Mouse (Mus musculus): ENCODE results near the gene Sec61a1. TPM values are rescaled to one million over a fixed set of nuclear protein-coding genes. Genes with fewer than 3 reads are reported as not detected.

Sec61a1 gene
- total and polyA plus RNA-seq, 3 experiments: 111 to 277 (median 161) TPM

DNA sequence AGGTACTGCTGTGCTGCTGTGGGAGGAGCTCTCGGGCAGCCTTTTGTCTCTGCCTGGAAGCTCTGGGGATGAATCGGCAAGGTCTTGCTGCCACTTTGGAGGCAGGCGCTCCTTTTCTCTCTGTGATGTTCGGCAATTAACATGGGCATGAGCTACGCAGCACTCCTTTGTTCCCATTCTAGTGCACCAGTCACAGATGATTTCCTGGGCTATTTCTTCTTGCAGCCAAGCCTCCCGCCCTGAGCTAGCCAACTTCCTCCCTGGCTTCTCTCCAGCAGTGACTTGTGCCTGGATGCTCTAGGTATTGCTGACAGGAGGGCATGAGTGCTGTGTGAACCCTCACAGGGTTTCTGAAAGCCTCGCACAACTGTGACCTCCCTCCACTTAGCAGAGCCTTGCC is 35.6 kb downstream of the Sec61a1 start:
- Histone ChIP-seq H3K9me3 (replicated peaks; ENCODE audit: insufficient read depth, low read length) (no peaks in the 10 kb centered on the region), H3K4me1 (ENCODE audit: control insufficient read depth in 1 of 2, insufficient read depth in 2 of 2, low read length in 2 of 2) (peaks cover 0 to 2% of the 10 kb centered on the region in 2 experiments; a peak in 2 of 4 replicates), H3K36me3 (ENCODE audit: control insufficient read depth in 1 of 2, insufficient read depth in 2 of 2, low read length in 2 of 2) (peaks cover 3 to 19% of the 10 kb centered on the region in 2 experiments), H3K9ac (ENCODE audit: control insufficient read depth, low read depth, low read length, poor library complexity, severe bottlenecking) (no peak overlapping the region), H3K4me3 (ENCODE audit: control insufficient read depth in 1 of 2, insufficient read depth in 1 of 2, low read depth in 2 of 2, low read length in 2 of 2) (no peak overlapping the region), H3K79me2 (ENCODE audit: control insufficient read depth, insufficient read depth, low read length, poor library complexity) (no peaks in the 10 kb centered on the region; the same call in 1 of the 2 replicates), H3K27me3 (ENCODE audit: control insufficient read depth in 1 of 2, insufficient read depth in 2 of 2, low read length in 2 of 2) (no peaks in the 10 kb centered on the region), H3K27ac (ENCODE audit: control insufficient read depth, low read depth, low read length) (no peak overlapping the region)
- DNase-seq (ENCODE audit: low read depth, low spot score): peak; percentile 37
- TF ChIP-seq ZNF384 (IDR thresholded peaks at IDR 0.05; ENCODE audit: low read depth, low read length) (no peak), MAX (IDR thresholded peaks at IDR 0.05; ENCODE audit: low read length) (no peak), ZMIZ1 (IDR thresholded peaks at IDR 0.05; ENCODE audit: low read depth, low read length) (no peak), NRF1 (IDR thresholded peaks at IDR 0.05; ENCODE audit: insufficient read depth, low read depth, low read length, poor library complexity, severe bottlenecking) (no peak), MAFK (IDR thresholded peaks at IDR 0.05; ENCODE audit: borderline replicate concordance, low read depth, low read length) (no peak), CHD1 (IDR thresholded peaks at IDR 0.05; ENCODE audit: low read depth, low read length) (no peak), MXI1 (IDR thresholded peaks at IDR 0.05; ENCODE audit: low read depth, low read length) (no peak), NELFE (IDR thresholded peaks at IDR 0.05; ENCODE audit: low read depth, low read length) (no peak), MEF2A (IDR thresholded peaks at IDR 0.05; ENCODE audit: extremely low read depth, insufficient replicate concordance, low read depth, low read length, poor library complexity, severe bottlenecking) (no peak), TBP (IDR thresholded peaks at IDR 0.05; ENCODE audit: low read depth, low read length) (no peak), USF2 (IDR thresholded peaks at IDR 0.05; ENCODE audit: borderline replicate concordance in 1 of 2, insufficient read depth in 1 of 2, low read depth in 1 of 2, low read length in 2 of 2) (no peak), HCFC1 (IDR thresholded peaks at IDR 0.05; ENCODE audit: low read depth, low read length) (no peak), E2F4 (IDR thresholded peaks at IDR 0.05; ENCODE audit: borderline replicate concordance, low read depth, low read length) (no peak), SIN3A (IDR thresholded peaks at IDR 0.05; ENCODE audit: low read length) (no peak), EP300 (IDR thresholded peaks at IDR 0.05; ENCODE audit: low read depth in 1 of 2, low read length in 2 of 2) (no peak), RAD21 (IDR thresholded peaks at IDR 0.05; ENCODE audit: low read depth, low read length) (no peak), POLR2AphosphoS5 (IDR thresholded peaks at IDR 0.05; ENCODE audit: borderline replicate concordance, low read depth, low read length) (no peak), POLR2AphosphoS2 (IDR thresholded peaks at IDR 0.05; ENCODE audit: low read length) (no peak), ZKSCAN1 (IDR thresholded peaks at IDR 0.05; ENCODE audit: low read depth, low read length) (no peak), JUND (IDR thresholded peaks at IDR 0.05; ENCODE audit: low read depth, low read length) (no peak)

DNA sequence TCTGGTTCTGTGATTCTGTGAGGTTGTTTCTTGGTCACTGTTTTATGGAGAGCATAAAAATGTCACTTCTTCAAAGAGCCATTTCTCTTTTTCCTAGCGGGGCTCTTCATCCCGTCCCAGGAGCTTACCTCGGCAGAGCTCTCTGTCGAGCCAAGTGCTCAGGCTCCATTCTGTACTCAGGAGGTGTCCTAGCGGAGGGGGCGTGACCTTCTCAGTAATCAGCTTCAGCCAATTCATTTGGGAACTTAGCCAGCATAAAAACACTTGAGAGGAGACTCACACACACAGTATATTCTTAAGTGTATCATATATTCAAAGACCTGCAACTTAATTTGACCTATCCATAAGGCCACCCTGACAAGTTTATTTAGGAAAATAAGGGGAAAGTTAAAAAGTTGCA is 38.3 kb downstream of the Sec61a1 start:
- TF ChIP-seq RCOR1 (IDR thresholded peaks at IDR 0.05; ENCODE audit: low read depth, low read length): no peak
- no peak for TF ChIP-seq MEF2A (IDR thresholded peaks at IDR 0.05; ENCODE audit: extremely low read depth, insufficient replicate concordance, low read depth, low read length, poor library complexity, severe bottlenecking)
- no peak for TF ChIP-seq POLR2AphosphoS5 (IDR thresholded peaks at IDR 0.05; ENCODE audit: borderline replicate concordance, low read depth, low read length)
- TF ChIP-seq POLR2A (IDR thresholded peaks at IDR 0.05; ENCODE audit: control insufficient read depth in 1 of 2, insufficient read depth in 1 of 2, low read depth in 1 of 2, low read length in 2 of 2, poor library complexity in 1 of 2): no peak
- no peak for TF ChIP-seq GABPA (IDR thresholded peaks at IDR 0.05; ENCODE audit: low read depth, low read length)
- TF ChIP-seq MYB (IDR thresholded peaks at IDR 0.05; ENCODE audit: low read depth, low read length): no peak
- TF ChIP-seq UBTF (IDR thresholded peaks at IDR 0.05; ENCODE audit: borderline replicate concordance, insufficient read depth, low read depth, low read length): no peak
- TF ChIP-seq CHD2 (IDR thresholded peaks at IDR 0.05; ENCODE audit: low read length): no peak
- TF ChIP-seq POLR2AphosphoS2 (IDR thresholded peaks at IDR 0.05; ENCODE audit: low read length): no peak
- TF ChIP-seq SIN3A (IDR thresholded peaks at IDR 0.05; ENCODE audit: low read length): no peak
- TF ChIP-seq MAZ (IDR thresholded peaks at IDR 0.05; ENCODE audit: low read depth, low read length): no peak
- no peak for TF ChIP-seq USF1 (IDR thresholded peaks at IDR 0.05; ENCODE audit: low read depth, low read length)
- TF ChIP-seq MXI1 (IDR thresholded peaks at IDR 0.05; ENCODE audit: low read depth, low read length): no peak
- no peak for DNase-seq (ENCODE audit: low read depth, low spot score)
- H3K9ac ChIP-seq (ENCODE audit: control insufficient read depth, low read depth, low read length, poor library complexity, severe bottlenecking): no peak overlapping the region
- peaks cover 6 to 24% of the 10 kb centered on the region in 2 experiments for H3K36me3 ChIP-seq (ENCODE audit: control insufficient read depth in 1 of 2, insufficient read depth in 2 of 2, low read length in 2 of 2)
- no peak overlapping the region for H3K4me3 ChIP-seq (ENCODE audit: control insufficient read depth in 1 of 2, insufficient read depth in 1 of 2, low read depth in 2 of 2, low read length in 2 of 2)
- H3K27ac ChIP-seq (ENCODE audit: control insufficient read depth, low read depth, low read length): no peak overlapping the region
- H3K27me3 ChIP-seq (ENCODE audit: control insufficient read depth in 1 of 2, insufficient read depth in 2 of 2, low read length in 2 of 2): no peaks in the 10 kb centered on the region
- peaks cover 0 to 2% of the 10 kb centered on the region in 2 experiments; a peak in 2 of 4 replicates for H3K4me1 ChIP-seq (ENCODE audit: control insufficient read depth in 1 of 2, insufficient read depth in 2 of 2, low read length in 2 of 2)
- H3K9me3 ChIP-seq (replicated peaks; ENCODE audit: insufficient read depth, low read length): no peaks in the 10 kb centered on the region
- H3K79me2 ChIP-seq (ENCODE audit: control insufficient read depth, insufficient read depth, low read length, poor library complexity): no peaks in the 10 kb centered on the region
